Mouse (Mus musculus): ENCODE data around the gene Usp21. TPM values are rescaled to one million over a fixed set of nuclear protein-coding genes. Genes with fewer than 3 reads are reported as not detected.

Usp21 gene
- polyA plus RNA-seq, 1 experiment from 2014 or later = 59.1 TPM

DNA sequence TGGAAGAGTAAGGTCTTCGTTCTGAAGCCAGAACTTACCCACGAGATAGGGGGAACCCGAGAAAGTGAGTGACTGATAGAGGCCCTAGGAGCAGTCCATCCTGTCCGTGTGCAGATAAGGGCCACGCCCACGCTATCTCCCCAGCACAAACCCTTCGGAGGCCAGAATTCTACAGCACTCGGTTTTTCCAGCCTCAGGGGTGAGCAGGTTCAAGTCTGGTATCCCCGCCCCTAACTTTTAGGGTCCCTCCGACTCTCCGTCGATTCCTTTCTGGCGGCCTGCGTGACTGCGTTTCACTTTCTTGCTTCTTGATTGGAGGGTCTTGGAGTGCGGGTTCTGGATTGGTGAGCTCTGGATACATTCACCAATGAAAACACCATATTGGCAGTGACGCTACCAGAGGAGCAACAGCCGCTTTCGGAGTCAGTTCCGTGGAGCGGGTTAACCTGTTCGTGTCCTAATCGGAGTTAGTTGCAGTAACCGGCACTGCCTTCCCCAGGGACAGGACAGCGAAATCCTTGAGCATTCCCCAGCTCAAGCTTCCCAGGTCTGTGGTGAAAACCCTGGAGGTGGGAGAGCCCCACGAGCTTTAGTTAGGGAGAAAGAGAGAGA is 6.8 kb downstream of the Usp21 start, which contains the start of gene Ppox:
Gene Ppox (minus strand): TSS at position 271 of the 612 bp plus-strand sequence.
- H3K27ac ChIP-seq (ENCODE audit: low read length) = peak within 1 kb of the TSS; percentile 87
- no peaks in the 10 kb centered on the region for H3K27me3 ChIP-seq (ENCODE audit: control insufficient read depth, insufficient read depth, low read length)
- peak; percentile 96 for ATAC-seq (ENCODE audit: insufficient read depth, low FRiP score)
- H3K4me2 ChIP-seq (ENCODE audit: low read depth, low read length) = peak within 1 kb of the TSS; percentile 70
- H3K36me3 ChIP-seq (ENCODE audit: control insufficient read depth, insufficient read depth, low read length) = peaks cover 15% of the 10 kb centered on the region; the same call in 1 of the 2 replicates
- peak within 1 kb of the TSS; percentile 73 for H3K9ac ChIP-seq (ENCODE audit: low read length)
- H3K9me3 ChIP-seq (replicated peaks; ENCODE audit: control insufficient read depth, low read length) = no peaks in the 10 kb centered on the region
- peaks cover 16% of the 10 kb centered on the region for H3K4me1 ChIP-seq (ENCODE audit: control insufficient read depth, insufficient read depth, low read length)
- peak within 1 kb of the TSS; percentile 78 for H3K4me3 ChIP-seq (replicated peaks; ENCODE audit: low read length)
- WGBS = under 1% methylated on average over 26 of the region's 26 CpGs

DNA sequence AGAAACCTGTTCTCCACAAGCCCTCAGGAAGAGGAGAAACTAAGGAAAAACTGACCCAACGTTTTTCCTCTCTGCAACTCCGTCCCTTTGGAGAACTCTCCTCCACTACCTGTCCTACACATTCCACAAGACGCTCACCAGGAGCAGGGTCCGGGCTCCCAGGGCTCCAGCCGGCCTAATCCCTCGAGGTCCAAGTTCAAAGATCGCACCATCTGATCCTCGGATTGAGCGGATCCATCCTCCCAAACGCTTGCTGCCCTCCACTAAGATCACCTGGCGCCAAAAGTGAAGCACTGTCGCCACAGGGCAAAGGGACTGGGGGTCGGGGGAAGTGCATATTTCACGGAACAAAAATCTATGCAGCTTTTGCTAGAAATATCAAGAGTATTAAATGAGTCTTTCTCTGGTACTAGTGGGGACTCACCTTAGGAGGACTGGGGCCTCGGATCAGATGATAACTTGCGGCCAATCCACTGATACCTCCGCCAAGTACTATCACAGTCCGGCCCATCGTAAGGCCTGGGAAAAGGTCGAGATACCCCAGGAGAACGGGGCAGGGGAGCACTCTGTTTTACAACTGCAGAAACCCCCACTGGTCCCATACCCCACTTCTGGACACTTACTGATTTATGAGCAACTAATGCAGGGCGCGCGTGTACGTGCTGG is 7.4 kb downstream of the Usp21 start:
- peaks cover 20% of the 10 kb centered on the region for H3K36me3 ChIP-seq (ENCODE audit: control insufficient read depth, insufficient read depth, low read length)
- peak overlapping the region; percentile 63 for H3K4me2 ChIP-seq (ENCODE audit: low read depth, low read length)
- H3K9ac ChIP-seq (ENCODE audit: low read length) = peak overlapping the region; percentile 70
- no peaks in the 10 kb centered on the region for H3K9me3 ChIP-seq (replicated peaks; ENCODE audit: control insufficient read depth, low read length)
- WGBS = under 1% methylated on average over 25 of the region's 25 CpGs
- H3K27me3 ChIP-seq (ENCODE audit: control insufficient read depth, insufficient read depth, low read length) = no peaks in the 10 kb centered on the region
- peak; percentile 8; the same call in 1 of the 2 replicates for ATAC-seq (ENCODE audit: insufficient read depth, low FRiP score)
- peak overlapping the region; percentile 78 for H3K4me3 ChIP-seq (replicated peaks; ENCODE audit: low read length)
- H3K4me1 ChIP-seq (ENCODE audit: control insufficient read depth, insufficient read depth, low read length) = peaks cover 16% of the 10 kb centered on the region
- peak overlapping the region; percentile 69 for H3K27ac ChIP-seq (ENCODE audit: low read length)

DNA sequence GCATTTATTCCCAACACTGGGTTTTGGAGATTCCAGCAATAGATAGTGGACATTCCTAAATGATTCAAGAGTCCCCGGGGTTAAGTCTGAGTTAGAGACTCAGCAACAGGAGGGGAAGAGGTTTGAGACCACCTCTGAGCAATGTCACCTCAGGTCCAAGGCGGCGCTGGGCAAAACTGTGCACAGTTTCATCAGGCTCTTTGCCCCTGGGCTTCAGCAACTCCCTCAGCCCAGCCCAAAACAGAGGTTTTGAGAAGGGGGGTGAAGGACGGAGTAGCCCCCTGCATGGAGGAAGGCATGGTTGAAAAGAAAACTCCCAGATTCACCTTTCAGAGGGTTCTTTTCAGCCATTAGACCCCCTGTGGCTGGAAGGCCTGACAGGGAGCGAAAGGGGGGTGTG is 8.1 kb downstream of the Usp21 start:
- Histone ChIP-seq H3K4me2 (ENCODE audit: low read depth, low read length) (peak overlapping the region; percentile 63), H3K27ac (ENCODE audit: low read length) (no peak overlapping the region), H3K4me3 (replicated peaks; ENCODE audit: low read length) (peak overlapping the region; percentile 78), H3K9me3 (replicated peaks; ENCODE audit: control insufficient read depth, low read length) (no peaks in the 10 kb centered on the region), H3K36me3 (ENCODE audit: control insufficient read depth, insufficient read depth, low read length) (peaks cover 24% of the 10 kb centered on the region), H3K9ac (ENCODE audit: low read length) (peak overlapping the region; percentile 70), H3K27me3 (ENCODE audit: control insufficient read depth, insufficient read depth, low read length) (no peaks in the 10 kb centered on the region), H3K4me1 (ENCODE audit: control insufficient read depth, insufficient read depth, low read length) (peaks cover 16% of the 10 kb centered on the region)
- no peak for ATAC-seq (ENCODE audit: insufficient read depth, low FRiP score)
- 67% methylated on average over 5 of the region's 5 CpGs for WGBS

DNA sequence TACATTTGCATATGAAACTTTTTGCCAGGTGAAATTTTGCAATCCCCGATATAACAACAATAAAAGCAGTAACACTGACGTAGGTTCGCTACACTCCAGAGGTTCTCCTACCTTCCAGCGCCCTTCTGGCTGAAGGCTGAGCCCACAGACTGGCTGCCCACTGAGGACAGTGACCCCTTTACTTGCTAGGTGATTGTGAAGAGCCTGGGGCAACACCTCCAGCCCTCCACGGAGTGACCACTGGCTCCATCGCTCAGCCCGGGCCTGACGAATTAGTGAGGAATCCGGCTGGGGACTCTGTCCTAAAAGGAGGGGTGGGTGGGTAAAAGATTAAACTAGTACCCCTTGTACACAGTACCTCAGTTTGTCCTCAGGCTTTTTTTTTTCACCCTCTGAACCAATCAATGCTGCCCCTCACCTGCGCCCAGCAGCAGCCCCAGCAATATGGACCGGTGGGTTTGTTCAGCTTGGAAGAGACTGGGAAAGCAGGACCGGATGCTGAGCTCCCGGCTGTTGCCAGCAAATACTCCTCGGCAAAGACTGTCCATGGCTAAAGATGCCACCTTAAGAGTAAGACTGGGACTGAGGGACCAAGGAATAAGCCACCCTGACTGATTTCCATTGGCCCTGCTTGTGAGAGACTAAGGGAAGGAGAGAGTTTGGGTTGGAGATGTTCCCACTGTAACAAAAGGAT is 8.6 kb downstream of the Usp21 start:
- no peak for ATAC-seq (ENCODE audit: insufficient read depth, low FRiP score)
- Histone ChIP-seq H3K9me3 (replicated peaks; ENCODE audit: control insufficient read depth, low read length) (no peaks in the 10 kb centered on the region), H3K27me3 (ENCODE audit: control insufficient read depth, insufficient read depth, low read length) (no peaks in the 10 kb centered on the region), H3K36me3 (ENCODE audit: control insufficient read depth, insufficient read depth, low read length) (peaks cover 26% of the 10 kb centered on the region), H3K9ac (ENCODE audit: low read length) (no peak overlapping the region), H3K4me1 (ENCODE audit: control insufficient read depth, insufficient read depth, low read length) (peaks cover 16% of the 10 kb centered on the region), H3K27ac (ENCODE audit: low read length) (no peak overlapping the region), H3K4me2 (ENCODE audit: low read depth, low read length) (no peak overlapping the region), H3K4me3 (replicated peaks; ENCODE audit: low read length) (no peak overlapping the region)
- 86% methylated on average over 14 of the region's 14 CpGs for WGBS

DNA sequence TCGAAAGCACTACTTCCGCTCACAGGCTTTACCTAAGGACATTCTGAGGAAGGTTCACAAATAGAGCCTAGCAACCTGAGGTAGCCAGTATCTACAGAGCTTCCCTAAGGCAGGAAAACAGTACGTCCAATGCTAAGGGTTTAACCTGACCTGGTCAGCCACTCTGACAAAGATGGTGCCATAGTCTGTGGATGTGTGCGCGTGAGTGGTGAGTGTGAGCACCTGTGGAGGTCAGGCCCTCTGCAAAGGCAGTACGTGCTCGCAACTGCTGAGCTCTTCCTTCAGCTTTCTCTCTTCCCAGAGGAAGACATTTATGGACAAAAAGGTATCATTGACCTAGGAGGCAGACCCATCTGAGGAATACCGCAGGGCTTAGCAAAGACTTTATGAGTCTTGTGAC is 9.4 kb downstream of the Usp21 start:
- Histone ChIP-seq H3K36me3 (ENCODE audit: control insufficient read depth, insufficient read depth, low read length) (peaks cover 26% of the 10 kb centered on the region), H3K4me1 (ENCODE audit: control insufficient read depth, insufficient read depth, low read length) (peaks cover 16% of the 10 kb centered on the region), H3K9ac (ENCODE audit: low read length) (no peak overlapping the region), H3K27me3 (ENCODE audit: control insufficient read depth, insufficient read depth, low read length) (no peaks in the 10 kb centered on the region), H3K9me3 (replicated peaks; ENCODE audit: control insufficient read depth, low read length) (no peaks in the 10 kb centered on the region), H3K27ac (ENCODE audit: low read length) (no peak overlapping the region), H3K4me3 (replicated peaks; ENCODE audit: low read length) (no peak overlapping the region), H3K4me2 (ENCODE audit: low read depth, low read length) (no peak overlapping the region)
- 92% methylated on average over 8 of the region's 8 CpGs for WGBS
- no peak for ATAC-seq (ENCODE audit: insufficient read depth, low FRiP score)

DNA sequence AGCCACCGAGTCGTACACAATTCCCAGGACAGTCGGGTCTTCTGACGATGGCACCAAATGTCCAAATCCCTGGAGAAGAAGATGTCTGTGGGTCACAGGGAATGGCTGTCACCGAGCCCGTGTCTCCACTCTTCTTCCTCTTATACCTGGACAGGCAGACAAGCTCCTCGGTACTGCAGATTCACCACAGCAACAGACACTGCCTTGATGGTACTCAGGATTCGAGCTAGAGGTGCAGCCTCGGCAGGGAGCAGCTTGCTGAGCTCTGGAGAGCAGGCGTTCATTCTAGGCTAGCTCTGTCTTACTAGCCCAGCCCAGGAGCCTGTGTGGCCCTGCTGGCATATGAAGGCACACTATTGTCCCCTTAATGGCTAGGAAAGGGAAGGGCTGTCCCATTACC is 10.1 kb downstream of the Usp21 start:
- peaks cover 20% of the 10 kb centered on the region for H3K36me3 ChIP-seq (ENCODE audit: control insufficient read depth, insufficient read depth, low read length)

DNA sequence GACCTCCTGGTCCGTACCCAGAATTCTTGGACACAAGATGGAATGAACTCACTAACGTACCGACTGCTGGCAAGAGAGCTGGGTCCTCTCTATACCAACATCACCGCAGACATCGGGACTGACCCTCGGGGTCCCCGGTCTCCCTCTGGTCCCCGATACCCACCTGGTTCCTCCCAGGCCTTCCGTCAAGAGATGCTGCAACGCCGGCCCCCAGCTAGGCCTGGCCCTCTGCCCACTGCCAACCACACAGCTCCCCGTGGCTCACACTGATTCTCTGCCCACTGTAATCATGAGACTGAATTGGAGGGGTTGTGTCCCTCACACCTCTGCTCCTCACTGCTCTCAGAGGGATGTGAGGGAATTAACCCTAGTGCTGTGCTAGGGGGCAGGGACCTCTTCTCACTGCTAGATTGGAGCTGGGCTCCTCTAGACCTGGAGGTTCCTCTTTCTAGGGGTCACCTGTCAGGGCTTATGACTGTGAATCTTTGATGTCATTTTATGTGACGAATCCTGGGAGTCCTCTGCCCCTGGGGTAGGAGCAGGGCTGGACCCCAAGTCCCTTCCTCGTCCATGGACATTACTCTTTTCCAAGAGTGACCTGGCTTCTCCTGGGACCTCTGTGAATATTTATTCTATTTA is 11.6 kb downstream of the Usp21 start:
- no peak overlapping the region for H3K27ac ChIP-seq (ENCODE audit: low read length)
- H3K9me3 ChIP-seq (replicated peaks; ENCODE audit: control insufficient read depth, low read length) = no peaks in the 10 kb centered on the region

More for the DNA sequence above, 10.1 kb downstream of the Usp21 start:
- Histone ChIP-seq H3K4me1 (ENCODE audit: control insufficient read depth, insufficient read depth, low read length) (peaks cover 16% of the 10 kb centered on the region), H3K9me3 (replicated peaks; ENCODE audit: control insufficient read depth, low read length) (no peaks in the 10 kb centered on the region), H3K9ac (ENCODE audit: low read length) (no peak overlapping the region), H3K27ac (ENCODE audit: low read length) (no peak overlapping the region), H3K27me3 (ENCODE audit: control insufficient read depth, insufficient read depth, low read length) (no peaks in the 10 kb centered on the region), H3K4me3 (replicated peaks; ENCODE audit: low read length) (no peak overlapping the region), H3K4me2 (ENCODE audit: low read depth, low read length) (no peak overlapping the region)
- WGBS = 82% methylated on average over 10 of the region's 10 CpGs
- ATAC-seq (ENCODE audit: insufficient read depth, low FRiP score) = no peak

DNA sequence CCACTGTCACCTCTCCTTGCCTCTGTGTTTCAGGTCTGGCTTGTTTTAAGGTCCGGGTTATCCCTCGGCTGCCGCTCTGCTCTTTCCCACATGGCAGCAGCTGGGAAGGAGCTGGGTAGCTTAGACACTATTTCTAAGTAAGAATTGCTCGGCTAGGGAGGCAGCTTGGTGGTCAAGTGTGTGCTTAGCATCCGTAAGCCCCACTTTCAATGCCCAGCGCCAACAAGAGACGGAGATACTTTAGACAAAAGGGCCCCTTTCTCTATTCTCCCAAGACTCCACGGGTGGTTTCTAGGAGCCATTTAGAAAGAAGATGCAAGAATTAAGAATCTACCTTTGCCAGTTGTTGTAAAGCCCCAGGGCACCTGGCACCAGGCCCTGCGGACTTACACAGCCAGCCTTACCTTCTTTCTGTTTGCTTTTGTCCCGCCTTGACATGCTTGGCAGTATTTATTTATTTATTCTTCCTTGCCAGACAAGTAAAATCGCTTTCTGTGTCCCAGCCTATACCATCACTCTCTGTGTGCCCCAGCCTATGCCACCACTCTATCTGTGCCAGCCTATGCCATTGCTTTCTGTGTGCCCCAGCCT is 12.6 kb downstream of the Usp21 start:
- no peak for ATAC-seq (ENCODE audit: insufficient read depth, low FRiP score)
- no peak overlapping the region for H3K27ac ChIP-seq (ENCODE audit: low read length)

More for the DNA sequence above, 11.6 kb downstream of the Usp21 start:
- Histone ChIP-seq H3K4me1 (ENCODE audit: control insufficient read depth, insufficient read depth, low read length) (peaks cover 13% of the 10 kb centered on the region), H3K27me3 (ENCODE audit: control insufficient read depth, insufficient read depth, low read length) (no peaks in the 10 kb centered on the region), H3K9ac (ENCODE audit: low read length) (no peak overlapping the region), H3K36me3 (ENCODE audit: control insufficient read depth, insufficient read depth, low read length) (peaks cover 18% of the 10 kb centered on the region), H3K4me3 (replicated peaks; ENCODE audit: low read length) (no peak overlapping the region), H3K4me2 (ENCODE audit: low read depth, low read length) (no peak overlapping the region)
- no peak for ATAC-seq (ENCODE audit: insufficient read depth, low FRiP score)
- 88% methylated on average over 14 of the region's 14 CpGs for WGBS

More for the DNA sequence above, 12.6 kb downstream of the Usp21 start:
- no peaks in the 10 kb centered on the region for H3K27me3 ChIP-seq (ENCODE audit: control insufficient read depth, insufficient read depth, low read length)
- H3K9me3 ChIP-seq (replicated peaks; ENCODE audit: control insufficient read depth, low read length) = no peaks in the 10 kb centered on the region
- WGBS = 79% methylated on average over 11 of the region's 11 CpGs
- H3K4me2 ChIP-seq (ENCODE audit: low read depth, low read length) = no peak overlapping the region
- H3K36me3 ChIP-seq (ENCODE audit: control insufficient read depth, insufficient read depth, low read length) = peaks cover 18% of the 10 kb centered on the region
- no peak overlapping the region for H3K4me3 ChIP-seq (replicated peaks; ENCODE audit: low read length)
- peaks cover 18% of the 10 kb centered on the region for H3K4me1 ChIP-seq (ENCODE audit: control insufficient read depth, insufficient read depth, low read length)
- H3K9ac ChIP-seq (ENCODE audit: low read length) = no peak overlapping the region
